Mouse (Mus musculus): Measurements from ENCODE around the gene Pitpnm2.

- TF ChIP-seq CTCF (IDR thresholded peaks at IDR 0.05) (no peak), EP300 (IDR thresholded peaks at IDR 0.05) (no peak)
These were observed 19.1 kb downstream of the Pitpnm2 start for GRCm38 (mm10) chr5:124230461-124230860.

Measured in lung, postnatal 0 days (tissue).